Mouse (Mus musculus) brain, embryonic 14.5 days (tissue): Measurements from ENCODE around the gene Creb3l4.

Source experiments
- CTCF ChIP-seq: fragments of 200-500 bp; IDR thresholded peaks from 2 replicates; pipeline ENCODE4 v1.5.1; 2012; ENCODE audit warnings: inconsistent platforms, mild to moderate bottlenecking, moderate library complexity, borderline replicate concordance; ENCODE audit not compliant: insufficient read depth, insufficient read length; ENCODE audit errors: extremely low read depth
- POLR2A ChIP-seq: fragments of 200-500 bp; IDR thresholded peaks from 2 replicates; pipeline ENCODE4 v1.6.1; 2012; ENCODE audit warnings: mild to moderate bottlenecking, inconsistent platforms, borderline replicate concordance; ENCODE audit not compliant: poor library complexity, insufficient read depth, insufficient read length, severe bottlenecking; ENCODE audit errors: extremely low read depth

DNA sequence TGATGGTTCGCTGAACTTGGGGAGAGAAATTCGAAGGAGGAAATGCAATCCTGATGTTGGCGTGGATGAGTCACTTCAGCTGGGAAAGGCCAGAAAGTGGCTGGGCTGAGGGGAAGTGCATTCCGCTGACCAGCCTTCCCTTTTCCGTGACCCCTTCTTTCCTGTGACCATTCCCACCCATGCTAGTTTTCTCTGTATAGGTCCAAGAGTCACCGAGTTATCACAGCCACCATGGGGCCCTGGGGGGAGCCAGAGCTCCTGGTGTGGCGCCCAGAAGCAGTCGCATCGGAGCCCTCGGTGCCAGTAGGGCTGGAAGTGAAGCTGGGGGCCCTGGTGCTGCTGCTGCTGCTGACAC, 5.4 kb upstream of the Creb3l4 start:
- TF ChIP-seq CTCF: no peak
- TF ChIP-seq POLR2A: no peak
